Mouse (Mus musculus): ENCODE data around the gene Evx1. TPM values are rescaled to one million over a fixed set of nuclear protein-coding genes. Genes with fewer than 3 reads are reported as not detected.

The Evx1 gene
- polyA plus RNA-seq, 1 experiment from 2014 or later, result not detected

- Histone ChIP-seq H3K4me2 (replicated peaks; ENCODE audit: low read depth, low read length) (no peak overlapping the region), H3K27me3 (ENCODE audit: control insufficient read depth, insufficient read depth, low read length) (peaks cover 87% of the 10 kb centered on the region), H3K4me3 (ENCODE audit: low read length) (no peak overlapping the region), H3K9ac (ENCODE audit: low read depth, low read length) (no peak overlapping the region), H3K9me3 (ENCODE audit: control insufficient read depth, low read length) (no peaks in the 10 kb centered on the region), H3K27ac (ENCODE audit: low read depth, low read length) (no peak overlapping the region), H3K4me1 (ENCODE audit: control insufficient read depth, insufficient read depth, low read length) (no peaks in the 10 kb centered on the region), H3K36me3 (ENCODE audit: control insufficient read depth, insufficient read depth, low read length) (no peaks in the 10 kb centered on the region)
- no peak for ATAC-seq (ENCODE audit: low FRiP score, low TSS enrichment)
- 1% methylated on average over 3 of the region's 3 CpGs for WGBS
Observed at GRCm38 (mm10) chr6:52268756-52269155, 44.5 kb upstream of the Evx1 start.

GRCm38 (mm10) chr6:52270494-52271480 is 42.5 kb upstream of the Evx1 start:
- Histone ChIP-seq H3K27me3 (ENCODE audit: control insufficient read depth, insufficient read depth, low read length) (peaks cover 82% of the 10 kb centered on the region), H3K27ac (ENCODE audit: low read depth, low read length) (no peak overlapping the region), H3K9ac (ENCODE audit: low read depth, low read length) (no peak overlapping the region), H3K4me1 (ENCODE audit: control insufficient read depth, insufficient read depth, low read length) (no peaks in the 10 kb centered on the region), H3K36me3 (ENCODE audit: control insufficient read depth, insufficient read depth, low read length) (no peaks in the 10 kb centered on the region), H3K9me3 (ENCODE audit: control insufficient read depth, low read length) (no peaks in the 10 kb centered on the region), H3K4me3 (ENCODE audit: low read length) (no peak overlapping the region), H3K4me2 (replicated peaks; ENCODE audit: low read depth, low read length) (no peak overlapping the region)
- 0 out of 2 replicates have a peak, but pooled peaks have one; percentile 55 for ATAC-seq (ENCODE audit: low FRiP score, low TSS enrichment)
- WGBS, result 5% methylated on average over 23 of the region's 23 CpGs

- H3K9ac ChIP-seq (ENCODE audit: low read depth, low read length), result no peak overlapping the region
- no peak for ATAC-seq (ENCODE audit: low FRiP score, low TSS enrichment)
- H3K27ac ChIP-seq (ENCODE audit: low read depth, low read length), result no peak overlapping the region
- no peak overlapping the region for H3K4me2 ChIP-seq (replicated peaks; ENCODE audit: low read depth, low read length)
- WGBS, result 7% methylated on average over 22 of the region's 22 CpGs
- H3K27me3 ChIP-seq (ENCODE audit: control insufficient read depth, insufficient read depth, low read length), result peaks cover 89% of the 10 kb centered on the region
- no peaks in the 10 kb centered on the region for H3K36me3 ChIP-seq (ENCODE audit: control insufficient read depth, insufficient read depth, low read length)
- H3K9me3 ChIP-seq (ENCODE audit: control insufficient read depth, low read length), result no peaks in the 10 kb centered on the region
- H3K4me3 ChIP-seq (ENCODE audit: low read length), result no peak overlapping the region
- H3K4me1 ChIP-seq (ENCODE audit: control insufficient read depth, insufficient read depth, low read length), result no peaks in the 10 kb centered on the region
Observed at GRCm38 (mm10) chr6:52272766-52273655, 40.3 kb upstream of the Evx1 start.

- H3K4me3 ChIP-seq (ENCODE audit: low read length), result no peak overlapping the region
- H3K9ac ChIP-seq (ENCODE audit: low read depth, low read length), result no peak overlapping the region
- no peaks in the 10 kb centered on the region for H3K9me3 ChIP-seq (ENCODE audit: control insufficient read depth, low read length)
- H3K36me3 ChIP-seq (ENCODE audit: control insufficient read depth, insufficient read depth, low read length), result no peaks in the 10 kb centered on the region
- peaks cover 82% of the 10 kb centered on the region for H3K27me3 ChIP-seq (ENCODE audit: control insufficient read depth, insufficient read depth, low read length)
- H3K4me1 ChIP-seq (ENCODE audit: control insufficient read depth, insufficient read depth, low read length), result no peaks in the 10 kb centered on the region
- H3K27ac ChIP-seq (ENCODE audit: low read depth, low read length), result no peak overlapping the region
- H3K4me2 ChIP-seq (replicated peaks; ENCODE audit: low read depth, low read length), result no peak overlapping the region
- WGBS, result 2% methylated on average over 22 of the region's 22 CpGs
- 0 out of 2 replicates have a peak, but pooled peaks have one; percentile 28 for ATAC-seq (ENCODE audit: low FRiP score, low TSS enrichment)
Observed at GRCm38 (mm10) chr6:52273656-52274280, 39.5 kb upstream of the Evx1 start.

GRCm38 (mm10) chr6:52274576-52274975 is 38.7 kb upstream of the Evx1 start:
- ATAC-seq (ENCODE audit: low FRiP score, low TSS enrichment), result no peak
- Histone ChIP-seq H3K36me3 (ENCODE audit: control insufficient read depth, insufficient read depth, low read length) (no peaks in the 10 kb centered on the region), H3K4me3 (ENCODE audit: low read length) (no peak overlapping the region), H3K9ac (ENCODE audit: low read depth, low read length) (no peak overlapping the region), H3K4me2 (replicated peaks; ENCODE audit: low read depth, low read length) (no peak overlapping the region), H3K27me3 (ENCODE audit: control insufficient read depth, insufficient read depth, low read length) (peaks cover 73% of the 10 kb centered on the region), H3K4me1 (ENCODE audit: control insufficient read depth, insufficient read depth, low read length) (no peaks in the 10 kb centered on the region), H3K27ac (ENCODE audit: low read depth, low read length) (no peak overlapping the region), H3K9me3 (ENCODE audit: control insufficient read depth, low read length) (no peaks in the 10 kb centered on the region)
- WGBS, result 4% methylated on average over 11 of the region's 11 CpGs

GRCm38 (mm10) chr6:52275563-52276280 is 37.6 kb upstream of the Evx1 start:
- WGBS, result 9% methylated on average over 8 of the region's 8 CpGs
- Histone ChIP-seq H3K36me3 (ENCODE audit: control insufficient read depth, insufficient read depth, low read length) (no peaks in the 10 kb centered on the region), H3K4me2 (replicated peaks; ENCODE audit: low read depth, low read length) (no peak overlapping the region), H3K4me1 (ENCODE audit: control insufficient read depth, insufficient read depth, low read length) (no peaks in the 10 kb centered on the region), H3K9me3 (ENCODE audit: control insufficient read depth, low read length) (no peaks in the 10 kb centered on the region), H3K27ac (ENCODE audit: low read depth, low read length) (no peak overlapping the region), H3K27me3 (ENCODE audit: control insufficient read depth, insufficient read depth, low read length) (peaks cover 62% of the 10 kb centered on the region), H3K4me3 (ENCODE audit: low read length) (no peak overlapping the region), H3K9ac (ENCODE audit: low read depth, low read length) (no peak overlapping the region)
- no peak for ATAC-seq (ENCODE audit: low FRiP score, low TSS enrichment)

GRCm38 (mm10) chr6:52276382-52276781 is 36.9 kb upstream of the Evx1 start:
- Histone ChIP-seq H3K4me3 (ENCODE audit: low read length) (no peak overlapping the region), H3K4me1 (ENCODE audit: control insufficient read depth, insufficient read depth, low read length) (no peaks in the 10 kb centered on the region), H3K9me3 (ENCODE audit: control insufficient read depth, low read length) (no peaks in the 10 kb centered on the region), H3K27ac (ENCODE audit: low read depth, low read length) (no peak overlapping the region), H3K36me3 (ENCODE audit: control insufficient read depth, insufficient read depth, low read length) (no peaks in the 10 kb centered on the region), H3K4me2 (replicated peaks; ENCODE audit: low read depth, low read length) (no peak overlapping the region), H3K9ac (ENCODE audit: low read depth, low read length) (no peak overlapping the region), H3K27me3 (ENCODE audit: control insufficient read depth, insufficient read depth, low read length) (peaks cover 55% of the 10 kb centered on the region)
- WGBS, result 2% methylated on average over 6 of the region's 6 CpGs
- no peak for ATAC-seq (ENCODE audit: low FRiP score, low TSS enrichment)

- Histone ChIP-seq H3K4me3 (ENCODE audit: low read length) (no peak overlapping the region), H3K27me3 (ENCODE audit: control insufficient read depth, insufficient read depth, low read length) (peaks cover 50% of the 10 kb centered on the region)
- WGBS, result 6% methylated on average over 5 of the region's 5 CpGs
Observed at GRCm38 (mm10) chr6:52276920-52277319, 36.4 kb upstream of the Evx1 start.

More at GRCm38 (mm10) chr6:52276920-52277319, 36.4 kb upstream of the Evx1 start:
- H3K4me2 ChIP-seq (replicated peaks; ENCODE audit: low read depth, low read length), result no peak overlapping the region
- no peak overlapping the region for H3K9ac ChIP-seq (ENCODE audit: low read depth, low read length)
- H3K36me3 ChIP-seq (ENCODE audit: control insufficient read depth, insufficient read depth, low read length), result no peaks in the 10 kb centered on the region
- H3K27ac ChIP-seq (ENCODE audit: low read depth, low read length), result no peak overlapping the region
- no peaks in the 10 kb centered on the region for H3K9me3 ChIP-seq (ENCODE audit: control insufficient read depth, low read length)
- no peak for ATAC-seq (ENCODE audit: low FRiP score, low TSS enrichment)
- no peaks in the 10 kb centered on the region for H3K4me1 ChIP-seq (ENCODE audit: control insufficient read depth, insufficient read depth, low read length)

Measured in kidney, embryonic 14.5 days (tissue).